Mouse (Mus musculus) myocyte (in vitro differentiated cells): ENCODE measurements around the gene Galnt3. TPM values are rescaled to one million over a fixed set of nuclear protein-coding genes. Genes with fewer than 3 reads are reported as not detected.

Experiments
- H3K27me3 ChIP-seq: one replicate; pipeline ENCODE4 v1.6.1; 2011; ENCODE audit not compliant: control insufficient read depth, insufficient read depth, insufficient read length
- H3K36me3 ChIP-seq: one replicate; pipeline ENCODE4 v1.6.1; 2011; ENCODE audit not compliant: control insufficient read depth, insufficient read depth
- H3K4me2 ChIP-seq: one replicate; pipeline ENCODE4 v1.6.1; 2011; ENCODE audit warnings: low read depth, control low read depth
- H3K4me3 ChIP-seq: one replicate; pipeline ENCODE4 v1.5.1; 2011; ENCODE audit warnings: mild to moderate bottlenecking, control low read depth, moderate library complexity
- H3K79me2 ChIP-seq: one replicate; pipeline ENCODE4 v1.6.1; 2011; ENCODE audit not compliant: control insufficient read depth, insufficient read depth
- H3ac ChIP-seq: one replicate; pipeline ENCODE4 v1.6.1; 2011; ENCODE audit not compliant: control insufficient read depth, insufficient read length
- CEBPB ChIP-seq: IDR thresholded peaks from 2 replicates; pipeline ENCODE4 v1.6.1; 2011; ENCODE audit warnings: mild to moderate bottlenecking, moderate library complexity; ENCODE audit not compliant: poor library complexity, insufficient read depth, severe bottlenecking
- E2F4 ChIP-seq: IDR thresholded peaks from one replicate; pipeline ENCODE4 v1.6.1; 2011; ENCODE audit warnings: mild to moderate bottlenecking, control low read depth, moderate library complexity; ENCODE audit not compliant: insufficient read depth
- MAX ChIP-seq: IDR thresholded peaks from one replicate; pipeline ENCODE4 v1.6.1; 2011; ENCODE audit warnings: low read depth, mild to moderate bottlenecking, control low read depth
- MYOD1 ChIP-seq, 3 experiments: IDR thresholded peaks; one replicate each; pipeline ENCODE4 v1.6.1; 2011; ENCODE audit warnings: control low read depth in 2 of 3, low read depth in 2 of 3, mild to moderate bottlenecking in 2 of 3, moderate library complexity in 1 of 3; ENCODE audit not compliant: insufficient read length in 2 of 3, control insufficient read depth in 1 of 3
- MYOG ChIP-seq, 3 experiments: IDR thresholded peaks; one replicate each; pipeline ENCODE4 v1.6.1; 2011; ENCODE audit warnings: control low read depth in 2 of 3, low read depth in 2 of 3, mild to moderate bottlenecking in 2 of 3; ENCODE audit not compliant: insufficient read length in 2 of 3, control insufficient read depth in 1 of 3, insufficient read depth in 1 of 3
- POLR2A ChIP-seq: IDR thresholded peaks from one replicate; pipeline ENCODE4 v1.6.1; 2011; ENCODE audit warnings: low read depth, mild to moderate bottlenecking, control low read depth, moderate library complexity; ENCODE audit not compliant: insufficient read length
- POLR2AphosphoS2 ChIP-seq: IDR thresholded peaks from one replicate; pipeline ENCODE4 v1.6.1; 2011; ENCODE audit warnings: low read depth, control low read depth; ENCODE audit not compliant: insufficient read length
- REST ChIP-seq: IDR thresholded peaks from one replicate; pipeline ENCODE4 v1.6.1; 2011; ENCODE audit warnings: mild to moderate bottlenecking, control low read depth, moderate library complexity; ENCODE audit not compliant: insufficient read depth, insufficient read length
- SRF ChIP-seq: IDR thresholded peaks from one replicate; pipeline ENCODE4 v1.6.1; 2011; ENCODE audit warnings: low read depth; ENCODE audit not compliant: control insufficient read depth, insufficient read length
- TCF12 ChIP-seq: IDR thresholded peaks from one replicate; pipeline ENCODE4 v1.6.1; 2011; ENCODE audit warnings: mild to moderate bottlenecking, control low read depth; ENCODE audit not compliant: poor library complexity, insufficient read depth, severe bottlenecking
- TCF3 ChIP-seq: IDR thresholded peaks from one replicate; pipeline ENCODE4 v1.6.1; 2011; ENCODE audit warnings: low read depth, control low read depth; ENCODE audit not compliant: insufficient read length
- USF1 ChIP-seq: IDR thresholded peaks from one replicate; pipeline ENCODE4 v1.6.1; 2011; ENCODE audit warnings: low read depth, mild to moderate bottlenecking, control low read depth, moderate library complexity
- polyA plus RNA-seq: library from polyadenylated mRNA; unstranded; fragments of >200 nt; fragmentation: generic; extraction: Trizol; gene quantifications from one replicate; pipeline ENCODE4 v1.2.1, GENCODE M21; 2012; ENCODE audit warnings: missing spikeins

Gene Galnt3
- polyA plus RNA-seq, 1 experiment: 0.25 TPM

DNA sequence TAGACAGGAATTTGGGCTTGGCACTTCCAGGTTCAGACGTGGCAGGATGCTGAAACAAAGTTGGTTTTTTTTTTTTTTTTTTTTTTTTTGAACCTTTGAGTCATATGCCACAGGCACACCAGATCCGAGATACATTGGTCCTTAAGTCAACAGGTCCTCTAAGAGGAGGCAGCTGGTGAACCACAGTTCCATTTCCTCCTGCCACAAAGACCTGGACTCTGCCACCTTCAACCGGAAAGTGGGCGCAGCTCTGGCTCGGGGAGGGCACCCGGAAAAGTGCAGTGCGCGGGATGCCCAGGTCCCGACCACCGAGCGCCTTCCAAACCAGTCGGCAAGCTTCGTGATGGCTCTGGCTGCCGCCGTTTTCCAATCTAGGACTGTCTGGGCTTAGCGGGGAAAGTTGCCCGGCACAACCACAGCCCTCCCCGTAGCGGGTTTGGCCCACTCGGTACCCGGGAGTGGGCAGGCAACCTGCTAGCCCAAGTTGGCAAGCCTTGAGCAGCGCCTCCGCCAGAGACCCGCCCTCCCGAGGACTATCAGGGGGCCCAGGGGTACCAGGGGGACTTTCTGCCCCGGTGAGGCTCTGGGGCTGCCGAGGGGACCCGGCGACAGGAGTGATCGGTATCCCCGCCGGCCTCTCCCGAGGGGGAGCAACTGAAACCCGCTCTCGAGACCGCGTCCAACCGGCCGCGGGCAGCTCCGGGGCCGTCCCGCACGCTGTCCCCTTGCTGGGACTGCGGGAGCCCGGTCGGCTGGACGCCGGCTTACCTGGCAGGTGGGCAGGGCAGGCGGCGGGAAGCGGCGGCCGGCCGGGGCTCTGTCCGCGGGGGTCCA is 821 bp downstream of the Galnt3 start:
- no peak overlapping the region for H3ac ChIP-seq
- no peak for TF ChIP-seq MYOD1 (IDR thresholded peaks at IDR 0.05; ENCODE audit: control insufficient read depth in 1 of 3, insufficient read length in 2 of 3, low read depth in 2 of 3)
- no peak for TF ChIP-seq USF1
- no peak for TF ChIP-seq MAX
- no peak for TF ChIP-seq REST
- TF ChIP-seq POLR2AphosphoS2: no peak
- TF ChIP-seq TCF3: no peak
- TF ChIP-seq MYOG (IDR thresholded peaks at IDR 0.05; ENCODE audit: control insufficient read depth in 1 of 3, insufficient read depth in 1 of 3, insufficient read length in 2 of 3, low read depth in 2 of 3): no peak
- TF ChIP-seq E2F4: no peak
- TF ChIP-seq POLR2A: no peak
- TF ChIP-seq TCF12: no peak
- no peak for TF ChIP-seq SRF
- no peak for TF ChIP-seq CEBPB
- peak overlapping the region; percentile 14 for H3K4me3 ChIP-seq
- peak overlapping the region; percentile 80 for H3K4me2 ChIP-seq
- H3K36me3 ChIP-seq: no peaks in the 10 kb centered on the region
- no peaks in the 10 kb centered on the region for H3K79me2 ChIP-seq
- H3K27me3 ChIP-seq: peaks cover 8% of the 10 kb centered on the region

DNA sequence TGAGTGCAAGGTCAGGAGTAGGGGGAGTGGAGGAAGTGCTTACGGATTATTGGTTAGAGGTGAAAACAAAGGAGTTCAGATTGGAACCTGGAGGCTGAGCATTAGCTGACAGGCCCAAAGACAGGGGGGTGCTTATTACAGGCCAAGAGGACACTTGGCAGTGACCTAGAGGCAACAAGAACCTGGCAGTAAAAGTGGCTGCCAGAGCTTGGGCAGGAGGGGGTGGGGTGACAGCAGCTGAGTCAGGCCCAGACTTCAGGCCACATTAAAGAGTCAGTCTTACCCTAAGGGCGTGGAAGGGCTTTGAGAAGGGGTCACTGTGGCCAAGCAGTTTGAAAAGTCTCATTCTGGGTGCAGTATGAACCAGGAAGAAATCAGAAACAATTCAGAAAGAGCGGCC is 7.1 kb downstream of the Galnt3 start:
- no peaks in the 10 kb centered on the region for H3K27me3 ChIP-seq

DNA sequence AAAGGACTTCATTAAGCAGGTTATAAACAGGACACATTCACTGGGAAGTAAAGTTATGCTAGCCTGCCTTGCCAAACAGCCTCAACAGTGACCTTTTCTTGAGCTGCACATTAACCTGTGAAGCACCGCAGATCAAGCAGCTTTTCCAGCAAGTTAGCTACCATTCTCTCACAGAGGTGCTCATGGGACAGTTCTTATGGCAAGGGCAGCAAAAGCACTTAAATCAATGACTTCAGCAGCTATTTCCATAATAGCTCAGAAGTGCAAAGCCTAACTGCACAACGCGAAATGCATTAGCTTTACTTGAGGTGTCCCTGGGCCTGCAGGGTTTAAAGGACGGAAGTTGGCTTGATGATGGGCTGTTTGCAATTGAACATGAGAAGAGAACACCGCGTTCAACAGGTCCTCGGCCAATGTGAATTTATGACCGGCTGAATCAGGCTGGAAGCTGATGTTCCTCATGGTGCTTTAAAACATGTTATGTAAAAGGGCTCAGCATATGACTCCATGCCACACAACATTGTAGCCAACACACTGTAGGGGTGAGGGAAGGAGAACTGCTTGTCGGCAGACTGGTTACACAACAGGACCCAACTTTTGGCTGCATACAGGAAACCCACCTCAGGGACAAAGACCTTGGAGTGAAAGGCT is 16.8 kb downstream of the Galnt3 start:
- H3K79me2 ChIP-seq: no peaks in the 10 kb centered on the region
- no peak overlapping the region for H3ac ChIP-seq
- no peaks in the 10 kb centered on the region for H3K36me3 ChIP-seq
- TF ChIP-seq POLR2A (no peak), MAX (no peak)
- H3K4me3 ChIP-seq: no peak overlapping the region
- H3K4me2 ChIP-seq: no peak overlapping the region
- no peaks in the 10 kb centered on the region for H3K27me3 ChIP-seq

More for the DNA sequence above, 7.1 kb downstream of the Galnt3 start:
- TF ChIP-seq MAX (no peak), POLR2A (no peak), TCF3 (no peak), USF1 (no peak), TCF12 (no peak)
- H3K36me3 ChIP-seq: no peaks in the 10 kb centered on the region
- H3ac ChIP-seq: no peak overlapping the region
- H3K79me2 ChIP-seq: no peaks in the 10 kb centered on the region
- no peak overlapping the region for H3K4me2 ChIP-seq
- H3K4me3 ChIP-seq: no peak overlapping the region

DNA sequence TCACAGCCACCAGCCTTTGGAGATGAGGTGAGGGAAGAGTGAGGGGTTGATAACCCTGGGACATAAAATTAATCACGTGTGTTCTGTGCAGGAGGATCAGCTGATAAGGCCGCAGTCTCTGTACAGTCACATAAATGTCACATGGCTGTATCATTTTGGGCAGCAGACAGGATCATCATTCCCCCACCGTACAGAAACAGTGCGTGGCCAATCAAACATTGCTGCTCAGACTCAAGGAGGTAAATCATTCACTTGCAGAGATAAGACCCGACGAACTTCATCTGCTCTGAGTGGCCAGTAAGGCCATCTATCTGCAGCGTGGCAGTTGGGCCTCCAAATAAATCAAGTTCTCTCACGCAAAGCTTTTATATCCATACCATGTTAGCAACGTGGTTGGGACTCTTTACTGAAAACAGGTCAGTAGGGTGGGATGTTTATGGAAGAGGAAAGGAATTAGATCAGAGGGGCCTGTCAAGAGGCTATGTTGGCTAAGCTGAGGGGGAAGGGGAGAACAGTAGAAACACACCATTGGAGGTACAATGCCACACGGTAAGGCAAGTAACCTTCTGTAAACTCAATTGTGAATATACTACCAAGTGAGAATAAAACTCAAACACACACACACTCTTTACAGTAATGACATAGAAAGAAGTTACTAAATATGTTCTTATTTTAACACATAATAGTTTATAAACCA is 20.9 kb downstream of the Galnt3 start:
- Histone ChIP-seq H3K36me3 (no peaks in the 10 kb centered on the region), H3K79me2 (no peaks in the 10 kb centered on the region), H3K4me2 (no peak overlapping the region), H3K27me3 (no peaks in the 10 kb centered on the region), H3K4me3 (no peak overlapping the region), H3ac (no peak overlapping the region)
- no peak for TF ChIP-seq TCF12
- TF ChIP-seq TCF3: no peak
- TF ChIP-seq REST: no peak
- TF ChIP-seq MAX: no peak
- TF ChIP-seq MYOD1 (IDR thresholded peaks at IDR 0.05; ENCODE audit: control insufficient read depth in 1 of 3, insufficient read length in 2 of 3, low read depth in 2 of 3): no peak
- no peak for TF ChIP-seq USF1
- TF ChIP-seq POLR2A: no peak

DNA sequence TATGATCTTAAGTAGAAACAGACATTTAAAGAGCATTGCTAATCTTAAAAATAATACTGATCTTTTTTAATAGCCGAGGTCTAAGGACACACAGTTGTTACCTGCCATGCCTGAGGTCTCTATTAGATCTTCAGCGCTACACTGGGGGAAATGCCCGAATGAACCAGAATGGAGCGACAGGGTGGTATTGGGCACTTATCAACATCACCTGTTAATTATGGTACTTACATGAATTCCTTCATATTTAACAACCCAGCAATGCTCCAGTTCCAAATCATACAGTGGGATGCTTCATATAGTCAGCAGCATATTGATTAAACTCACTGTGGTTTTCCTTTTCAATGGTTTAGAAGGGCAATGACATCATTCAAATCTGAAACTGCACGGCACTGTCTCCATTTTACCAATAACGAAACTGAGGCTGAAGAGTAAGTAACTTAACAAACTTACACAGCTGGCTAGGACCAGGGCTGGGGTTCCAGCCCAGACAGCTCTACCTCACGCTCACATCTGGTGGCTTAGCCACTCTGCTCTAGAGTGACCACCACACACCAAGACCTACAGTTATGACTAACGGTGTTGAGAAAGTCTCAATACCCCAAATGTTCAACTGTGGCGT is 23.0 kb downstream of the Galnt3 start:
- Histone ChIP-seq H3K79me2 (no peaks in the 10 kb centered on the region), H3K4me3 (no peak overlapping the region)
- TF ChIP-seq E2F4 (no peak), MAX (no peak), TCF12 (no peak), POLR2A (no peak), CEBPB (no peak)

More for the DNA sequence above, 23.0 kb downstream of the Galnt3 start:
- Histone ChIP-seq H3K36me3 (no peaks in the 10 kb centered on the region), H3ac (no peak overlapping the region), H3K27me3 (no peaks in the 10 kb centered on the region), H3K4me2 (no peak overlapping the region)
